Mouse (Mus musculus) embryonic facial prominence, embryonic 15.5 days (tissue): Measurements from ENCODE around the gene Erc1. TPM values are rescaled to one million over a fixed set of nuclear protein-coding genes. Genes with fewer than 3 reads are reported as not detected.

ENCODE experiments used
- ATAC-seq: fragments of 200-750 bp; cut with Nextera tagmentation; 2 replicates; pipeline ENCODE4 v1.8.0; 2017; ENCODE audit warnings: low read depth, moderate TSS enrichment; ENCODE audit not compliant: insufficient number of reproducible peaks, low FRiP score, low TSS enrichment
- H3K27ac ChIP-seq: fragments of 300-500 bp; sonication (generic); replicated peaks from 2 replicates; pipeline ENCODE4 v1.5.1; 2015; ENCODE audit warnings: mild to moderate bottlenecking, inconsistent platforms
- H3K27me3 ChIP-seq: fragments of 300-500 bp; sonication (generic); 2 replicates; pipeline ENCODE4 v1.6.1; 2015; ENCODE audit warnings: inconsistent platforms
- H3K36me3 ChIP-seq: fragments of 300-500 bp; sonication (generic); 2 replicates; pipeline ENCODE4 v1.6.1; 2015; ENCODE audit warnings: mild to moderate bottlenecking, inconsistent platforms
- H3K4me1 ChIP-seq: fragments of 300-500 bp; sonication (generic); 2 replicates; pipeline ENCODE4 v1.6.1; 2015; ENCODE audit warnings: inconsistent platforms
- H3K4me2 ChIP-seq: fragments of 300-500 bp; sonication (generic); replicated peaks from 2 replicates; pipeline ENCODE4 v1.6.1; 2015; ENCODE audit warnings: mild to moderate bottlenecking, inconsistent platforms
- H3K4me3 ChIP-seq: fragments of 300-500 bp; sonication (generic); replicated peaks from 2 replicates; pipeline ENCODE4 v1.5.1; 2015; ENCODE audit warnings: mild to moderate bottlenecking, inconsistent platforms
- H3K9ac ChIP-seq: fragments of 300-500 bp; sonication (generic); 2 replicates; pipeline ENCODE4 v1.6.1; 2015; ENCODE audit warnings: inconsistent platforms
- H3K9me3 ChIP-seq: fragments of 300-500 bp; sonication (generic); replicated peaks from 2 replicates; pipeline ENCODE4 v1.6.1; 2016; ENCODE audit warnings: inconsistent platforms
- WGBS: fragments of 180-500 bp; shearing (Covaris S2); methylation state at CpG from one replicate; pipeline ENCODE4 v1.1.7; 2015; 5-methylcytosine and 5-hydroxymethylcytosine counted together
- polyA plus RNA-seq: library from polyadenylated mRNA; unstranded; fragments of >200 nt; fragmentation: Nextera tagmentation; extraction: Ambion mirVana; gene quantifications from 2 replicates; pipeline ENCODE4 v1.2.1, GENCODE M21; 2015

Gene Erc1
- polyA plus RNA-seq, 1 experiment from 2014 or later = 19.2 TPM

GRCm38 (mm10) chr6:119803239-119803638 lies 44.7 kb downstream of the Erc1 start:
- no peaks in the 10 kb centered on the region for H3K9me3 ChIP-seq
- no peak overlapping the region for H3K9ac ChIP-seq
- no peak overlapping the region for H3K27ac ChIP-seq
- no peaks in the 10 kb centered on the region for H3K4me1 ChIP-seq
- H3K27me3 ChIP-seq = no peaks in the 10 kb centered on the region
- H3K4me2 ChIP-seq = no peak overlapping the region
- 91% methylated on average over 2 of the region's 2 CpGs for WGBS
- ATAC-seq = no peak
- H3K4me3 ChIP-seq = no peak overlapping the region
- no peaks in the 10 kb centered on the region for H3K36me3 ChIP-seq

GRCm38 (mm10) chr6:119796911-119797486 lies 51.0 kb downstream of the Erc1 start:
- no peak for ATAC-seq
- 91% methylated on average over 12 of the region's 12 CpGs for WGBS
- H3K4me1 ChIP-seq = no peaks in the 10 kb centered on the region

GRCm38 (mm10) chr6:119796291-119796690 lies 51.7 kb downstream of the Erc1 start:
- Histone ChIP-seq H3K4me3 (no peak overlapping the region), H3K9ac (no peak overlapping the region), H3K4me1 (no peaks in the 10 kb centered on the region), H3K36me3 (peaks cover 10% of the 10 kb centered on the region; the same call in 1 of the 2 replicates), H3K27ac (no peak overlapping the region), H3K27me3 (no peaks in the 10 kb centered on the region), H3K4me2 (no peak overlapping the region), H3K9me3 (no peaks in the 10 kb centered on the region)
- WGBS = 79% methylated on average over 5 of the region's 5 CpGs
- ATAC-seq = no peak

More at GRCm38 (mm10) chr6:119796911-119797486, 51.0 kb downstream of the Erc1 start:
- Histone ChIP-seq H3K9me3 (no peaks in the 10 kb centered on the region), H3K9ac (no peak overlapping the region), H3K4me3 (no peak overlapping the region), H3K36me3 (peaks cover 10% of the 10 kb centered on the region; the same call in 1 of the 2 replicates), H3K27ac (no peak overlapping the region), H3K4me2 (no peak overlapping the region), H3K27me3 (no peaks in the 10 kb centered on the region)

GRCm38 (mm10) chr6:119792562-119792961 lies 55.4 kb downstream of the Erc1 start:
- peaks cover 19% of the 10 kb centered on the region; the same call in 1 of the 2 replicates for H3K36me3 ChIP-seq
- H3K27ac ChIP-seq = no peak overlapping the region
- no peaks in the 10 kb centered on the region for H3K4me1 ChIP-seq
- no peak overlapping the region for H3K4me2 ChIP-seq
- no peak for ATAC-seq
- H3K9ac ChIP-seq = no peak overlapping the region
- H3K27me3 ChIP-seq = no peaks in the 10 kb centered on the region
- no peaks in the 10 kb centered on the region for H3K9me3 ChIP-seq
- 43% methylated on average over 2 of the region's 2 CpGs for WGBS
- H3K4me3 ChIP-seq = no peak overlapping the region

- ATAC-seq = no peak
Measured at GRCm38 (mm10) chr6:119782416-119782815, 65.6 kb downstream of the Erc1 start.

GRCm38 (mm10) chr6:119781109-119781508 lies 66.9 kb downstream of the Erc1 start:
- H3K4me1 ChIP-seq = no peaks in the 10 kb centered on the region
- no peak overlapping the region for H3K4me2 ChIP-seq
- H3K4me3 ChIP-seq = no peak overlapping the region
- H3K9me3 ChIP-seq = no peaks in the 10 kb centered on the region
- WGBS = 62% methylated on average over 3 of the region's 3 CpGs
- no peak overlapping the region for H3K9ac ChIP-seq
- no peak overlapping the region for H3K27ac ChIP-seq
- H3K27me3 ChIP-seq = no peaks in the 10 kb centered on the region
- ATAC-seq = no peak
- H3K36me3 ChIP-seq = no peaks in the 10 kb centered on the region; the same call in 1 of the 2 replicates

More at GRCm38 (mm10) chr6:119782416-119782815, 65.6 kb downstream of the Erc1 start:
- no peak overlapping the region for H3K27ac ChIP-seq
- no peak overlapping the region for H3K9ac ChIP-seq
- no peaks in the 10 kb centered on the region; the same call in 1 of the 2 replicates for H3K36me3 ChIP-seq
- no peaks in the 10 kb centered on the region for H3K27me3 ChIP-seq
- WGBS = 75% methylated on average over 2 of the region's 2 CpGs
- H3K9me3 ChIP-seq = no peaks in the 10 kb centered on the region
- H3K4me2 ChIP-seq = no peak overlapping the region
- H3K4me1 ChIP-seq = no peaks in the 10 kb centered on the region
- no peak overlapping the region for H3K4me3 ChIP-seq

- H3K4me1 ChIP-seq = no peaks in the 10 kb centered on the region
- H3K4me3 ChIP-seq = no peak overlapping the region
- WGBS = 51% methylated on average over 1 of the region's 1 CpGs
- no peak for ATAC-seq
- H3K27me3 ChIP-seq = no peaks in the 10 kb centered on the region
- no peak overlapping the region for H3K27ac ChIP-seq
- H3K4me2 ChIP-seq = no peak overlapping the region
- no peaks in the 10 kb centered on the region; the same call in 1 of the 2 replicates for H3K36me3 ChIP-seq
- H3K9me3 ChIP-seq = no peaks in the 10 kb centered on the region
- no peak overlapping the region for H3K9ac ChIP-seq
Measured at GRCm38 (mm10) chr6:119768778-119769177, 79.2 kb downstream of the Erc1 start.

GRCm38 (mm10) chr6:119764355-119764754 lies 83.6 kb downstream of the Erc1 start:
- 77% methylated on average over 3 of the region's 3 CpGs for WGBS
- Histone ChIP-seq H3K27ac (no peak overlapping the region), H3K9ac (no peak overlapping the region), H3K4me3 (no peak overlapping the region), H3K4me1 (no peaks in the 10 kb centered on the region), H3K27me3 (no peaks in the 10 kb centered on the region), H3K36me3 (0 out of 2 replicates have a peak, but pooled peaks cover 5% of the 10 kb centered on the region), H3K9me3 (no peaks in the 10 kb centered on the region), H3K4me2 (no peak overlapping the region)
- no peak for ATAC-seq

GRCm38 (mm10) chr6:119759866-119760265 lies 88.1 kb downstream of the Erc1 start:
- H3K9me3 ChIP-seq = no peaks in the 10 kb centered on the region
- H3K4me1 ChIP-seq = no peaks in the 10 kb centered on the region
- H3K4me2 ChIP-seq = no peak overlapping the region
- no peak overlapping the region for H3K4me3 ChIP-seq
- no peaks in the 10 kb centered on the region for H3K27me3 ChIP-seq
- ATAC-seq = no peak
- no peak overlapping the region for H3K27ac ChIP-seq
- 86% methylated on average over 3 of the region's 3 CpGs for WGBS
- H3K36me3 ChIP-seq = 0 out of 2 replicates have a peak, but pooled peaks cover 5% of the 10 kb centered on the region
- H3K9ac ChIP-seq = no peak overlapping the region

GRCm38 (mm10) chr6:119758490-119758889 lies 89.5 kb downstream of the Erc1 start:
- H3K27ac ChIP-seq = no peak overlapping the region
- WGBS = 79% methylated on average over 2 of the region's 2 CpGs

GRCm38 (mm10) chr6:119757796-119758195 lies 90.2 kb downstream of the Erc1 start:
- WGBS = 45% methylated on average over 5 of the region's 5 CpGs
- H3K36me3 ChIP-seq = 0 out of 2 replicates have a peak, but pooled peaks cover 5% of the 10 kb centered on the region
- H3K9ac ChIP-seq = no peak overlapping the region
- no peak for ATAC-seq
- no peak overlapping the region for H3K4me2 ChIP-seq
- no peaks in the 10 kb centered on the region for H3K9me3 ChIP-seq
- H3K4me3 ChIP-seq = no peak overlapping the region
- no peaks in the 10 kb centered on the region for H3K27me3 ChIP-seq
- no peak overlapping the region for H3K27ac ChIP-seq
- no peaks in the 10 kb centered on the region for H3K4me1 ChIP-seq

More at GRCm38 (mm10) chr6:119758490-119758889, 89.5 kb downstream of the Erc1 start:
- 0 out of 2 replicates have a peak, but pooled peaks cover 5% of the 10 kb centered on the region for H3K36me3 ChIP-seq
- no peak overlapping the region for H3K4me2 ChIP-seq
- no peak for ATAC-seq
- no peak overlapping the region for H3K4me3 ChIP-seq
- H3K9me3 ChIP-seq = no peaks in the 10 kb centered on the region
- no peaks in the 10 kb centered on the region for H3K4me1 ChIP-seq
- H3K9ac ChIP-seq = no peak overlapping the region
- no peaks in the 10 kb centered on the region for H3K27me3 ChIP-seq

- ATAC-seq = no peak
- Histone ChIP-seq H3K36me3 (peaks cover 7% of the 10 kb centered on the region; the same call in 1 of the 2 replicates), H3K27ac (no peak overlapping the region), H3K9ac (no peak overlapping the region), H3K4me3 (no peak overlapping the region), H3K4me1 (no peaks in the 10 kb centered on the region), H3K4me2 (no peak overlapping the region), H3K27me3 (no peaks in the 10 kb centered on the region), H3K9me3 (no peaks in the 10 kb centered on the region)
- WGBS = 56% methylated on average over 3 of the region's 3 CpGs
Measured at GRCm38 (mm10) chr6:119755866-119756265, 92.1 kb downstream of the Erc1 start.
